Mouse (Mus musculus) B cell, adult 62 days (primary cell): ENCODE data around the gene Dcst1. TPM values are rescaled to one million over a fixed set of nuclear protein-coding genes. Genes with fewer than 3 reads are reported as not detected.

Experiments used
- total RNA-seq: library from RNA; stranded (reverse); gene quantifications from 4 replicates; pipeline ENCODE4 v1.2.4, GENCODE M21; 2023

Gene Dcst1
- 0.31 to 0.33 TPM in 2 of 4 replicates, not detected in the others for total RNA-seq

GRCm38 (mm10) chr3:89365153-89365485, at the start of gene Dcst1:
Gene Dcst1, minus strand, starts transcription at chr3:89365253.

GRCm38 (mm10) chr3:89411490-89412393, 46.7 kb upstream of the Dcst1 start, which contains the start of gene Flad1:
Gene Flad1, minus strand, starts transcription at chr3:89411870.

GRCm38 (mm10) chr3:89402693-89403092, 37.6 kb upstream of the Dcst1 start, which contains the start of gene Lenep:
Gene Lenep, minus strand, starts transcription at chr3:89402793.

GRCm38 (mm10) chr3:89394006-89394893, 29.2 kb upstream of the Dcst1 start, which contains the start of gene Zbtb7b:
Gene Zbtb7b, minus strand, starts transcription at chr3:89394776.

GRCm38 (mm10) chr3:89361675-89362074, 3.4 kb downstream of the Dcst1 start, which contains the start of gene Dcst2:
Gene Dcst2, plus strand, starts transcription at chr3:89361975.

GRCm38 (mm10) chr3:89349869-89350501, 15.1 kb downstream of the Dcst1 start, which contains the start of gene Adam15:
Gene Adam15, minus strand, starts transcription at chr3:89349996.

GRCm38 (mm10) chr3:89337721-89338578, 27.1 kb downstream of the Dcst1 start, which contains the start of gene Efna4:
Gene Efna4, minus strand, starts transcription at chr3:89338028.

GRCm38 (mm10) chr3:89322514-89323165, 42.4 kb downstream of the Dcst1 start, which contains the start of gene Efna3:
Gene Efna3, minus strand, starts transcription at chr3:89322965.

Other genes starting within 250 kb of the Dcst1 start
- not detected in 4 replicates for gene Pklr, start 229.1 kb downstream of the Dcst1 start, total RNA-seq
- gene Hcn3, start 205.1 kb downstream of the Dcst1 start, total RNA-seq = 2.2 to 5.3 TPM (median 5.1 TPM) in 4 replicates
- 144 to 159 TPM (median 155 TPM) in 4 replicates for gene Clk2, start 200.5 kb downstream of the Dcst1 start, total RNA-seq
- gene Scamp3, start 187.8 kb downstream of the Dcst1 start, total RNA-seq = 109 to 121 TPM (median 115 TPM) in 4 replicates
- 12.9 to 24.4 TPM (median 20.3 TPM) in 4 replicates for gene Fam189b, start 182.1 kb downstream of the Dcst1 start, total RNA-seq
- gene Gba, start 162.3 kb downstream of the Dcst1 start, total RNA-seq = 79.6 to 102 TPM (median 97.6 TPM) in 4 replicates
- gene Thbs3, start 150.1 kb downstream of the Dcst1 start, total RNA-seq = 8.6 to 13.2 TPM (median 9.9 TPM) in 4 replicates
- 227 to 250 TPM (median 239 TPM) in 4 replicates for gene Mtx1, start 138.2 kb downstream of the Dcst1 start, total RNA-seq
- 1.4 to 3.6 TPM (median 1.6 TPM) in 4 replicates for gene Muc1, start 136.2 kb downstream of the Dcst1 start, total RNA-seq
- 88.4 to 116 TPM (median 101 TPM) in 4 replicates for gene Krtcap2, start 119.3 kb downstream of the Dcst1 start, total RNA-seq
- gene Trim46, start 118.9 kb downstream of the Dcst1 start, total RNA-seq = 2.1 to 5.6 TPM (median 3.3 TPM) in 4 replicates
- gene Dpm3, start 105.9 kb downstream of the Dcst1 start, total RNA-seq = 64.0 to 79.9 TPM (median 68.1 TPM) in 4 replicates
- 140 to 170 TPM (median 145 TPM) in 4 replicates for gene Slc50a1, start 94.7 kb downstream of the Dcst1 start, total RNA-seq
- 1.0 to 1.8 TPM (median 1.1 TPM) in 4 replicates for gene Efna1, start 84.1 kb downstream of the Dcst1 start, total RNA-seq
- not detected in 4 replicates for gene Efna3, start 42.3 kb downstream of the Dcst1 start, total RNA-seq
- gene Efna4, start 27.2 kb downstream of the Dcst1 start, total RNA-seq = 0.36 TPM in 1 of 4 replicates, not detected in the others
- 6.8 to 7.4 TPM (median 7.1 TPM) in 4 replicates for gene Adam15, start 15.3 kb downstream of the Dcst1 start, total RNA-seq
- gene Dcst2, start 3.3 kb downstream of the Dcst1 start, total RNA-seq = 0.25 TPM in 1 of 4 replicates, not detected in the others
- gene Zbtb7b, start 29.5 kb upstream of the Dcst1 start, total RNA-seq = 60.4 to 64.8 TPM (median 62.5 TPM) in 4 replicates
- 0.52 TPM in 1 of 4 replicates, not detected in the others for gene Lenep, start 37.5 kb upstream of the Dcst1 start, total RNA-seq
- 31.6 to 44.7 TPM (median 35.1 TPM) in 4 replicates for gene Flad1, start 46.6 kb upstream of the Dcst1 start, total RNA-seq
- 3.8 to 6.6 TPM (median 4.5 TPM) in 4 replicates for gene Cks1b, start 53.1 kb upstream of the Dcst1 start, total RNA-seq
- gene Shc1, start 53.2 kb upstream of the Dcst1 start, total RNA-seq = 88.4 to 93.9 TPM (median 92.1 TPM) in 4 replicates
- 32.0 to 39.9 TPM (median 36.9 TPM) in 4 replicates for gene Pygo2, start 65.0 kb upstream of the Dcst1 start, total RNA-seq
- 124 to 130 TPM (median 128 TPM) in 4 replicates for gene Pbxip1, start 71.5 kb upstream of the Dcst1 start, total RNA-seq
- gene Pmvk, start 89.3 kb upstream of the Dcst1 start, total RNA-seq = 14.3 to 19.8 TPM (median 17.7 TPM) in 4 replicates
- not detected in 4 replicates for gene Kcnn3, start 154.9 kb upstream of the Dcst1 start, total RNA-seq